Mouse (Mus musculus): ENCODE measurements at regions not wholly inside any gene's neighbourhood (a gene's known extent, or its start where the extent isn't known, plus 50 kb on each side); places are given as distances from the start of the nearest gene placed in this dataset.

DNA sequence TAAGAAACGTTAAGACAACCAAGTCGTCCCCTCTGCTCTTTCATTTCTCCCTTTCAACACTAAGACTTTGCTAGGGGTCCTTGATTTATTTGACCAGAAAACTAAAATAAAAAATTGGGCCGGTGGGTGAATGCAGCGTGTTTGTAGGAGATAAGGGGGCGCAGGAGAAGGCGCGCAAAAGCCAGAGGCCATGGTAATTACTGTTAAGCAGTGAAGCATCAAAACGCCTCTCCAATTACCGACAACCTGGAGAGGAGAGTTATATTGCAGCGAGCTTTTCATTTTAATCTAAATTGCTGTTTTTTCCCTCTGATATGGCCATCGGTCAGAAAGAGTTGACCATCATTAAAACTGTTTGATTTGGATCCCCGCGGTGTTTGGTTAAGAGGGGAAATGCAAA, 168.9 kb downstream of the Foxa2 start:
- Histone ChIP-seq H3K36me3 (ENCODE audit: control insufficient read depth, insufficient read depth, low read length) (no peaks in the 10 kb centered on the region), H3K4me1 (ENCODE audit: control insufficient read depth, insufficient read depth, low read length) (peaks cover 3% of the 10 kb centered on the region; the same call in 1 of the 2 replicates), H3K27me3 (ENCODE audit: control insufficient read depth, insufficient read depth, low read length) (no peaks in the 10 kb centered on the region), H3K27ac (ENCODE audit: control insufficient read depth, insufficient read depth, low read depth, low read length) (no peak overlapping the region), H3K4me3 (ENCODE audit: control insufficient read depth, low read depth, low read length) (no peak overlapping the region)
- TF ChIP-seq CTCF (IDR thresholded peaks at IDR 0.05; ENCODE audit: control insufficient read depth, insufficient read depth, insufficient replicate concordance, low read depth, low read length) (no peak), POLR2A (IDR thresholded peaks at IDR 0.05; ENCODE audit: control insufficient read depth, low read depth, low read length) (no peak)

DNA sequence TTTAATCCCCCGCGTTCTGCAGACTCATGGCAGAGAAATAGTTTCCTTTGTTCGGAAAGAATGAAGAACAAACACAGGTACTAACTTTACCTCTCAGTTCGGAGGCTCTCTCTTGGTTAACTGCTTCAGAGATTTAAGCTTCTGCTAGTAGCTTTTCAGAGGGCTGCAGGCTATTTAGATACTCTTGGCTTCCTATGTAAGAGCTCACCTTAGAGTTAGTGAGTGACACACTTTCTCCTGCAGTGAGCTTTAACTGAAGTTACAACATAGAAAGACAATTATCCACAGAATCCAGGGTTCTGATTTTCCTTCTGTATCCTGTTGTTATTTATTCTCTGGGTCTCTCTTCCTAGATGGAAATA, 169.2 kb downstream of the Foxa2 start:
- TF ChIP-seq POLR2A (IDR thresholded peaks at IDR 0.05; ENCODE audit: control insufficient read depth, low read depth, low read length): no peak
- no peak for TF ChIP-seq CTCF (IDR thresholded peaks at IDR 0.05; ENCODE audit: control insufficient read depth, insufficient read depth, insufficient replicate concordance, low read depth, low read length)
- Histone ChIP-seq H3K36me3 (ENCODE audit: control insufficient read depth, insufficient read depth, low read length) (no peaks in the 10 kb centered on the region), H3K4me3 (ENCODE audit: control insufficient read depth, low read depth, low read length) (no peak overlapping the region), H3K4me1 (ENCODE audit: control insufficient read depth, insufficient read depth, low read length) (peaks cover 3% of the 10 kb centered on the region; the same call in 1 of the 2 replicates), H3K27me3 (ENCODE audit: control insufficient read depth, insufficient read depth, low read length) (no peaks in the 10 kb centered on the region), H3K27ac (ENCODE audit: control insufficient read depth, insufficient read depth, low read depth, low read length) (no peak overlapping the region)

GRCm38 (mm10) chr2:147876708-147877542, 169.8 kb downstream of the Foxa2 start:
- TF ChIP-seq POLR2A (IDR thresholded peaks at IDR 0.05; ENCODE audit: control insufficient read depth, low read depth, low read length): no peak
- no peak for TF ChIP-seq CTCF (IDR thresholded peaks at IDR 0.05; ENCODE audit: control insufficient read depth, insufficient read depth, insufficient replicate concordance, low read depth, low read length)
- no peaks in the 10 kb centered on the region for H3K36me3 ChIP-seq (ENCODE audit: control insufficient read depth, insufficient read depth, low read length)
- peaks cover 3% of the 10 kb centered on the region; the same call in 1 of the 2 replicates for H3K4me1 ChIP-seq (ENCODE audit: control insufficient read depth, insufficient read depth, low read length)
- H3K27ac ChIP-seq (ENCODE audit: control insufficient read depth, insufficient read depth, low read depth, low read length): no peak overlapping the region
- no peak overlapping the region for H3K4me3 ChIP-seq (ENCODE audit: control insufficient read depth, low read depth, low read length)
- H3K27me3 ChIP-seq (ENCODE audit: control insufficient read depth, insufficient read depth, low read length): no peaks in the 10 kb centered on the region

DNA sequence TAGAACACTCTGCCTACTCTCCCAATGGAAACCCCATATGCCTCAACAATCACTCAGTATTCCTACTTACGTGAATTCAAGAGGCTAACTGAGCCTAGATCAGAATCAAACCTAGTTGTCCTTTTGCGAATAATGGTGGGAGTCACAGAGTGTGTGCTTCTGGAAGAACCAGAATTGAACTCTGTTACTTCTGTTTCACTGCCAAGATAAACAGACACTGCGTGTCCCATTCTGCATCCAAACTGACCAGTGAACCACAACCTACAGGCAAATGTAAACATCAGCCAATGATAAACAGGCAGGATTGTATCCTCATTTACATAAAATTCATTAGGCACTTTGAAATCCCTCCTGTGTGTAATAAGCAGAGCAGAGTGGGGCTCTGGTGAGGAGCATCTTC, 173.8 kb downstream of the Foxa2 start:
- H3K4me1 ChIP-seq (ENCODE audit: control insufficient read depth, insufficient read depth, low read length): peaks cover 3% of the 10 kb centered on the region; the same call in 1 of the 2 replicates
- H3K36me3 ChIP-seq (ENCODE audit: control insufficient read depth, insufficient read depth, low read length): no peaks in the 10 kb centered on the region
- H3K27ac ChIP-seq (ENCODE audit: control insufficient read depth, insufficient read depth, low read depth, low read length): no peak overlapping the region
- H3K4me3 ChIP-seq (ENCODE audit: control insufficient read depth, low read depth, low read length): no peak overlapping the region
- H3K27me3 ChIP-seq (ENCODE audit: control insufficient read depth, insufficient read depth, low read length): no peaks in the 10 kb centered on the region
- no peak for TF ChIP-seq POLR2A (IDR thresholded peaks at IDR 0.05; ENCODE audit: control insufficient read depth, low read depth, low read length)
- no peak for TF ChIP-seq CTCF (IDR thresholded peaks at IDR 0.05; ENCODE audit: control insufficient read depth, insufficient read depth, insufficient replicate concordance, low read depth, low read length)

DNA sequence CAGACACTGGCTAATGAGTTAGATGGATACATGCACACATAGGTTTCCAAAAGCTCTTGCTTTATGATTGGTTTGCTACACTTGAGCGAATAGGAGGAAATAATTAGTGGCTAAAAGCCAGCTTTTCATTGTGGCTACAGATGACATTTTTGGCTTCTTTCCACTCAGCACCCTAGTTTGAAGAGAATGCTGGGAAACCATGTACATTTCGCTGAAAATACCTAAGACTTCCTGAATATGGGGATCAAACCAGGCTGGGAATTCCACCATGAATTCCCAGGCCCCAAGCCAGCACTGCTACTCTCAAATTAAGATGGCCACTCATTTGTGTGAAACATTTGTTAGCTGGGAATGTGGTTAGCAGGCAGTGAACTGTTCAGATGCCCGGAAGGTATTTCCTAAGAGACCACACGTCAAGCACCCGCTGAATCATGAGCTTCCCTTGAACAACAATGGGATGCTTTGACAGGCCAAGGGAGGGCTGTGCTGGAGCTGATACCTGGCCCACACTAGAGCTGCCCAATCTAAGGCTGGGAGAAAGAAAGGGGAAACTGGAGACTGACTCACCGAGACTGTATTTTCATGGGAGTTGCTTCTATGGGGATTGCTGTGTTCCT, 195.5 kb downstream of the Foxa2 start:
- TF ChIP-seq POLR2A (IDR thresholded peaks at IDR 0.05; ENCODE audit: control insufficient read depth, low read depth, low read length): no peak
- no peak for TF ChIP-seq CTCF (IDR thresholded peaks at IDR 0.05; ENCODE audit: control insufficient read depth, insufficient read depth, insufficient replicate concordance, low read depth, low read length)
- H3K36me3 ChIP-seq (ENCODE audit: control insufficient read depth, insufficient read depth, low read length): no peaks in the 10 kb centered on the region

DNA sequence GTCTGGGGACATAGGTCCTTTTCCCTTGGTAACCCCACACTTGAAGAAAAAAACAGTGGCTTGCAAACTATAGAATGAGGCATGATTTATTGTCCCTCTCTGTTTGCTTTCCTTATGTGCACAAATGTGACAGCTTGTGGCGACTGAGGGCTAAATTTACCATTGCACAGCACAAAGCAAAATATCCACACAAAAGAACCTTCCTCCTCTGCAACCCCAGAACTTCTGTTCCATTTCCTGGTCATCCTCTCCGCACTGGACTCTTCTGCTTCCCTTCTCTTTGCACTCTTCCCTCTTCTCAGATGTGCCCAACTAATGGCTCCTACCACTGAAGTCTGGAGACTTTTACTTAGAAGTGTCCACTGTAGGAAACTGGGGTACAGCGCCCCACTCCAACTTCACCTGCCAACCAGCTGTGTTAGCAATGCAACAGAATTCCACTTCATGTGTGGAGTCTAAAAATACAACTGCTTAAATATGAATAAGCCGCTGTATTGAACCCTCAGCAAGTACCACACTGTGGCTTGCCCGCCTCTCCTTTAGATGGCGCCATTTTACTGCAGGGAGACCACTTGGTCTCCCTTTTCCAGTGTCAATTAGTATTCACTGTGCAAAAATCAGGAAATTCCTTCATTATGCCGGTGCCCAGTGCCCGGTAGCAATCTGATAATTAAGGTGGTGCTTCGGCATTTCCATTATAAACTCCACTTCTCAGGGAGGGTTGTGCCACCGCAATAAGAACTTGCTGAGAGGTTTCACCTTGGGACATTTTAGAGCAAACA, 199.6 kb downstream of the Foxa2 start:
- no peaks in the 10 kb centered on the region for H3K36me3 ChIP-seq (ENCODE audit: control insufficient read depth, insufficient read depth, low read length)
- no peak overlapping the region for H3K4me3 ChIP-seq (ENCODE audit: control insufficient read depth, low read depth, low read length)
- H3K27ac ChIP-seq (ENCODE audit: control insufficient read depth, insufficient read depth, low read depth, low read length): no peak overlapping the region
- H3K4me1 ChIP-seq (ENCODE audit: control insufficient read depth, insufficient read depth, low read length): no peaks in the 10 kb centered on the region
- TF ChIP-seq CTCF (IDR thresholded peaks at IDR 0.05; ENCODE audit: control insufficient read depth, insufficient read depth, insufficient replicate concordance, low read depth, low read length) (peak; percentile 30; the same call in 1 of the 2 replicates), POLR2A (IDR thresholded peaks at IDR 0.05; ENCODE audit: control insufficient read depth, low read depth, low read length) (no peak)
- H3K27me3 ChIP-seq (ENCODE audit: control insufficient read depth, insufficient read depth, low read length): no peaks in the 10 kb centered on the region

More for the DNA sequence above, 195.5 kb downstream of the Foxa2 start:
- Histone ChIP-seq H3K27ac (ENCODE audit: control insufficient read depth, insufficient read depth, low read depth, low read length) (no peak overlapping the region), H3K4me3 (ENCODE audit: control insufficient read depth, low read depth, low read length) (no peak overlapping the region), H3K27me3 (ENCODE audit: control insufficient read depth, insufficient read depth, low read length) (no peaks in the 10 kb centered on the region), H3K4me1 (ENCODE audit: control insufficient read depth, insufficient read depth, low read length) (no peaks in the 10 kb centered on the region)

DNA sequence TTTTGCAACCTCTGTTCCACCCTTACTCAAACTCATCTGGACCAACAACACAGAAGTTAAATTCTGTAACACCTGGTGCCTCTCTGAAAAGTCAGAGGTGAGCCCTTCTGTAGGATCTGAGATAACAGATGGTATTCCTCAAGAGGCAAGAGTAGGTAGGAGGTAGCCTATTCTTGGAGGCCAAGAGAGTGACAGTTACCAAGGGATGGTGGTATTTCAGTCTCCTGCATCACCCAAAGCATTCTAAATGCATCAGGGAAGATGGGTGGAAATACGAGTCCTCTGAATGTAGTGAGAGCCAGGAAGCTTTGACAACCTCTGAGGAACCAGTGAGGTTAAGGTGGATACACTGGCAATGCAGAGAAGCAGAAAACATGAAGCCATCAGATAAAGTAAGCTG, 201.5 kb downstream of the Foxa2 start:
- Histone ChIP-seq H3K27ac (ENCODE audit: control insufficient read depth, insufficient read depth, low read depth, low read length) (no peak overlapping the region), H3K27me3 (ENCODE audit: control insufficient read depth, insufficient read depth, low read length) (no peaks in the 10 kb centered on the region), H3K36me3 (ENCODE audit: control insufficient read depth, insufficient read depth, low read length) (no peaks in the 10 kb centered on the region), H3K4me1 (ENCODE audit: control insufficient read depth, insufficient read depth, low read length) (no peaks in the 10 kb centered on the region), H3K4me3 (ENCODE audit: control insufficient read depth, low read depth, low read length) (no peak overlapping the region)
- TF ChIP-seq POLR2A (IDR thresholded peaks at IDR 0.05; ENCODE audit: control insufficient read depth, low read depth, low read length): no peak
- TF ChIP-seq CTCF (IDR thresholded peaks at IDR 0.05; ENCODE audit: control insufficient read depth, insufficient read depth, insufficient replicate concordance, low read depth, low read length): no peak

Data from testis, adult 2 months (tissue).